Mouse (Mus musculus): ENCODE results near the gene Pold4. TPM values are rescaled to one million over a fixed set of nuclear protein-coding genes. Genes with fewer than 3 reads are reported as not detected.
A peak's percentile ranks its signal among the peaks of the same experiment; 100 is the strongest.

The Pold4 gene
- polyA plus RNA-seq, 1 experiment from 2014 or later: 32.6 TPM

- peak; percentile 94 for ATAC-seq (ENCODE audit: low read depth)
- WGBS: 7% methylated on average over 46 of the region's 46 CpGs
- H3K36me3 ChIP-seq (ENCODE audit: control insufficient read depth, insufficient read depth, low read length): no peaks in the 10 kb centered on the region
- peak within 1 kb of the TSS; percentile 55 for H3K4me3 ChIP-seq (ENCODE audit: low read length)
- H3K27ac ChIP-seq (ENCODE audit: low read length): peak within 1 kb of the TSS; percentile 19; the same call in 1 of the 2 replicates
- 0 out of 2 replicates have a peak, but pooled peaks cover 2% of the 10 kb centered on the region for H3K27me3 ChIP-seq (ENCODE audit: control insufficient read depth, insufficient read depth, low read depth, low read length)
- peak within 1 kb of the TSS; percentile 59 for H3K4me2 ChIP-seq (ENCODE audit: low read depth, low read length)
- H3K9me3 ChIP-seq (ENCODE audit: control insufficient read depth, low read length): no peaks in the 10 kb centered on the region
- H3K4me1 ChIP-seq (replicated peaks; ENCODE audit: control insufficient read depth, insufficient read depth, low read length): peaks cover 6% of the 10 kb centered on the region; the same call in 1 of the 2 replicates
- peak within 1 kb of the TSS; percentile 65 for H3K9ac ChIP-seq (ENCODE audit: low read length)
Observed at GRCm38 (mm10) chr19:4268566-4269361, 37.1 kb downstream of the Pold4 start, which contains the start of gene Ssh3. Gene Ssh3, minus strand, starts transcription at chr19:4269180.

DNA sequence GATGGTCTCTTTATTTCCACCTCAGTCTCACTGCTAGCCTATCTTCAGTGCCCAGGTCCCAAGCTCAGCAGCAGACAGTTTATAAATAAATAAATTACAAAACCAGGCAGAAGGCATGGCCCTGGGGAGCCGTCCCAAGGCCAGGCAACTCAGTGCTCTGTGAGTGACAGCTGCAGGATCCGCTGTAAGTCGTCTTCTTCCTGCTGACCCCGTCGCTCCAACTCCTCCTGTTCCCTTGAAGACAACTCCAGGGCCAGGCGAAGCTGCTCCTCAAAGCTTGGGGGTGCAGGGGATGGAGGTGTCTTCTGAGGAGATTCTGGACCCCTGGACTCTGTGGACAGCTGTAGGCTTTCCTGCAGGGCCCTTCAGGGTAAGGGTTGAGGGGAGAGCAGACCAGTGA, 38.5 kb downstream of the Pold4 start:
- 0 out of 2 replicates have a peak, but pooled peaks cover 2% of the 10 kb centered on the region for H3K27me3 ChIP-seq (ENCODE audit: control insufficient read depth, insufficient read depth, low read depth, low read length)

DNA sequence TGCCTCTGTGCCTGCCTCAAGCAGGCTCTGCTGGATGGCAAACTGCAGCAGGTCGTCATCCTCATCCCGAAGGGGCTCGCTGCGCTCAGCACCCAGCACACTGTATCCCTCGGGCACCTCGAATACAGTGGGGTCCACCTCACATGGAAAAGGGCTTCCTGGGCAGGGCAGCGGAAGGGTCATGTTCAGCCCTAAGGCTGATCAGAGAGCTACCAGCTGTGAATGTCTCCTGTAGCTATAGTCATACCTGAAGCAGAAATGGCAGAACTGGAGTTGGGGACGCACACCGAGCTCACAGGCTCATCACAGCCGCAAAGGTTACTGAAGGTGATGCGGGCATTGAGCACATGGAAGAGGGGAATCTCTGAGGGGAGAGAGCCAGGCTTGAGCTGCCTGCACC, 39.3 kb downstream of the Pold4 start:
- H3K9me3 ChIP-seq (ENCODE audit: control insufficient read depth, low read length): peaks cover 1% of the 10 kb centered on the region; the same call in 1 of the 2 replicates
- H3K27me3 ChIP-seq (ENCODE audit: control insufficient read depth, insufficient read depth, low read depth, low read length): 0 out of 2 replicates have a peak, but pooled peaks cover 2% of the 10 kb centered on the region
- H3K4me1 ChIP-seq (replicated peaks; ENCODE audit: control insufficient read depth, insufficient read depth, low read length): peaks cover 6% of the 10 kb centered on the region; the same call in 1 of the 2 replicates
- H3K36me3 ChIP-seq (ENCODE audit: control insufficient read depth, insufficient read depth, low read length): no peaks in the 10 kb centered on the region
- no peak overlapping the region for H3K4me2 ChIP-seq (ENCODE audit: low read depth, low read length)
- H3K4me3 ChIP-seq (ENCODE audit: low read length): no peak overlapping the region
- ATAC-seq (ENCODE audit: low read depth): no peak
- no peak overlapping the region for H3K9ac ChIP-seq (ENCODE audit: low read length)
- no peak overlapping the region for H3K27ac ChIP-seq (ENCODE audit: low read length)
- 95% methylated on average over 11 of the region's 11 CpGs for WGBS

More for the DNA sequence above, 38.5 kb downstream of the Pold4 start:
- Histone ChIP-seq H3K36me3 (ENCODE audit: control insufficient read depth, insufficient read depth, low read length) (no peaks in the 10 kb centered on the region), H3K9ac (ENCODE audit: low read length) (no peak overlapping the region), H3K4me2 (ENCODE audit: low read depth, low read length) (no peak overlapping the region), H3K4me1 (replicated peaks; ENCODE audit: control insufficient read depth, insufficient read depth, low read length) (peaks cover 6% of the 10 kb centered on the region; the same call in 1 of the 2 replicates), H3K4me3 (ENCODE audit: low read length) (no peak overlapping the region), H3K9me3 (ENCODE audit: control insufficient read depth, low read length) (no peaks in the 10 kb centered on the region), H3K27ac (ENCODE audit: low read length) (no peak overlapping the region)
- no peak for ATAC-seq (ENCODE audit: low read depth)
- 54% methylated on average over 6 of the region's 6 CpGs for WGBS

GRCm38 (mm10) chr19:4279487-4279886, 47.8 kb downstream of the Pold4 start:
- no peak for ATAC-seq (ENCODE audit: low read depth)
- Histone ChIP-seq H3K4me3 (ENCODE audit: low read length) (no peak overlapping the region), H3K9ac (ENCODE audit: low read length) (no peak overlapping the region), H3K4me2 (ENCODE audit: low read depth, low read length) (no peak overlapping the region), H3K9me3 (ENCODE audit: control insufficient read depth, low read length) (peaks cover 5% of the 10 kb centered on the region), H3K4me1 (replicated peaks; ENCODE audit: control insufficient read depth, insufficient read depth, low read length) (peaks cover 9% of the 10 kb centered on the region; the same call in 1 of the 2 replicates), H3K27me3 (ENCODE audit: control insufficient read depth, insufficient read depth, low read depth, low read length) (peaks cover 3% of the 10 kb centered on the region; the same call in 1 of the 2 replicates), H3K27ac (ENCODE audit: low read length) (no peak overlapping the region), H3K36me3 (ENCODE audit: control insufficient read depth, insufficient read depth, low read length) (no peaks in the 10 kb centered on the region)
- WGBS: 90% methylated on average over 1 of the region's 1 CpGs

GRCm38 (mm10) chr19:4280425-4280824, 48.7 kb downstream of the Pold4 start:
- no peak overlapping the region for H3K27ac ChIP-seq (ENCODE audit: low read length)
- ATAC-seq (ENCODE audit: low read depth): no peak
- peaks cover 9% of the 10 kb centered on the region; the same call in 1 of the 2 replicates for H3K4me1 ChIP-seq (replicated peaks; ENCODE audit: control insufficient read depth, insufficient read depth, low read length)
- H3K9me3 ChIP-seq (ENCODE audit: control insufficient read depth, low read length): peaks cover 5% of the 10 kb centered on the region
- WGBS: 95% methylated on average over 9 of the region's 9 CpGs
- H3K27me3 ChIP-seq (ENCODE audit: control insufficient read depth, insufficient read depth, low read depth, low read length): peaks cover 3% of the 10 kb centered on the region; the same call in 1 of the 2 replicates
- no peak overlapping the region for H3K4me3 ChIP-seq (ENCODE audit: low read length)
- H3K4me2 ChIP-seq (ENCODE audit: low read depth, low read length): no peak overlapping the region
- no peak overlapping the region for H3K9ac ChIP-seq (ENCODE audit: low read length)
- no peaks in the 10 kb centered on the region for H3K36me3 ChIP-seq (ENCODE audit: control insufficient read depth, insufficient read depth, low read length)

- Histone ChIP-seq H3K4me2 (ENCODE audit: low read depth, low read length) (peak within 1 kb of the TSS; percentile 85), H3K4me1 (replicated peaks; ENCODE audit: control insufficient read depth, insufficient read depth, low read length) (peaks cover 9% of the 10 kb centered on the region; the same call in 1 of the 2 replicates), H3K36me3 (ENCODE audit: control insufficient read depth, insufficient read depth, low read length) (peaks cover 23% of the 10 kb centered on the region), H3K4me3 (ENCODE audit: low read length) (peak within 1 kb of the TSS; percentile 64), H3K27ac (ENCODE audit: low read length) (peak within 1 kb of the TSS; percentile 37; the same call in 1 of the 2 replicates), H3K9ac (ENCODE audit: low read length) (peak within 1 kb of the TSS; percentile 66), H3K27me3 (ENCODE audit: control insufficient read depth, insufficient read depth, low read depth, low read length) (peaks cover 3% of the 10 kb centered on the region; the same call in 1 of the 2 replicates), H3K9me3 (ENCODE audit: control insufficient read depth, low read length) (peaks cover 3% of the 10 kb centered on the region)
- peak; percentile 96 for ATAC-seq (ENCODE audit: low read depth)
- 0% methylated on average over 45 of the region's 50 CpGs for WGBS
Observed at GRCm38 (mm10) chr19:4282898-4283553, 51.3 kb downstream of the Pold4 start, which contains the start of gene Ankrd13d. Gene Ankrd13d, minus strand, starts transcription at chr19:4283137.

Small RNAs within 50 kb of the gene (microRNA-seq; reads per million reads assigned to microRNA genes)
- gene Gm26115: not detected
- gene Mir6985: not detected

Other genes with a start within 250 kb of the Pold4 start
- gene Acy3, start 245.3 kb upstream of the Pold4 start, polyA plus RNA-seq (2015; fragmentation: Nextera tagmentation; extraction: Ambion mirVana): 11.9 and 13.3 TPM in 2 replicates
- gene Tbx10, start 239.1 kb upstream of the Pold4 start, polyA plus RNA-seq (2015; fragmentation: Nextera tagmentation; extraction: Ambion mirVana): 0.11 TPM in 1 of 2 replicates, not detected in the other
- 21.8 and 22.0 TPM in 2 replicates for gene Nudt8, start 231.3 kb upstream of the Pold4 start, polyA plus RNA-seq (2015; fragmentation: Nextera tagmentation; extraction: Ambion mirVana)
- gene Gm49405, start 231.3 kb upstream of the Pold4 start, polyA plus RNA-seq (2015; fragmentation: Nextera tagmentation; extraction: Ambion mirVana): 2.4 and 2.5 TPM in 2 replicates
- 3.8 and 3.9 TPM in 2 replicates for gene Doc2g, start 228.6 kb upstream of the Pold4 start, polyA plus RNA-seq (2015; fragmentation: Nextera tagmentation; extraction: Ambion mirVana)
- 177 and 184 TPM in 2 replicates for gene Ndufv1, start 219.1 kb upstream of the Pold4 start, polyA plus RNA-seq (2015; fragmentation: Nextera tagmentation; extraction: Ambion mirVana)
- 432 and 433 TPM in 2 replicates for gene Gstp1, start 193.9 kb upstream of the Pold4 start, polyA plus RNA-seq (2015; fragmentation: Nextera tagmentation; extraction: Ambion mirVana)
- gene Gstp2, start 185.9 kb upstream of the Pold4 start, polyA plus RNA-seq (2015; fragmentation: Nextera tagmentation; extraction: Ambion mirVana): 3.5 and 5.0 TPM in 2 replicates
- 0.85 and 1.9 TPM in 2 replicates for gene Gstp3, start 172.3 kb upstream of the Pold4 start, polyA plus RNA-seq (2015; fragmentation: Nextera tagmentation; extraction: Ambion mirVana)
- not detected in 2 replicates for gene Cabp2, start 150.3 kb upstream of the Pold4 start, polyA plus RNA-seq (2015; fragmentation: Nextera tagmentation; extraction: Ambion mirVana)
- 111 and 128 TPM in 2 replicates for gene Cdk2ap2, start 134.7 kb upstream of the Pold4 start, polyA plus RNA-seq (2015; fragmentation: Nextera tagmentation; extraction: Ambion mirVana)
- 12.6 and 14.4 TPM in 2 replicates for gene Pitpnm1, start 131.9 kb upstream of the Pold4 start, polyA plus RNA-seq (2015; fragmentation: Nextera tagmentation; extraction: Ambion mirVana)
- 102 TPM in 2 replicates for gene Aip, start 106.0 kb upstream of the Pold4 start, polyA plus RNA-seq (2015; fragmentation: Nextera tagmentation; extraction: Ambion mirVana)
- not detected in 2 replicates for gene Gpr152, start 92.1 kb upstream of the Pold4 start, polyA plus RNA-seq (2015; fragmentation: Nextera tagmentation; extraction: Ambion mirVana)
- 0.16 TPM in 1 of 2 replicates, not detected in the other for gene Cabp4, start 87.9 kb upstream of the Pold4 start, polyA plus RNA-seq (2015; fragmentation: Nextera tagmentation; extraction: Ambion mirVana)
- gene Coro1b, start 83.3 kb upstream of the Pold4 start, polyA plus RNA-seq (2015; fragmentation: Nextera tagmentation; extraction: Ambion mirVana): 174 and 184 TPM in 2 replicates
- 4.6 and 14.2 TPM in 2 replicates for gene Ptprcap, start 78.3 kb upstream of the Pold4 start, polyA plus RNA-seq (2015; fragmentation: Nextera tagmentation; extraction: Ambion mirVana)
- 51.6 and 52.7 TPM in 2 replicates for gene Rps6kb2, start 68.5 kb upstream of the Pold4 start, polyA plus RNA-seq (2015; fragmentation: Nextera tagmentation; extraction: Ambion mirVana)
- gene Carns1, start 56.4 kb upstream of the Pold4 start, polyA plus RNA-seq (2015; fragmentation: Nextera tagmentation; extraction: Ambion mirVana): 2.5 and 3.2 TPM in 2 replicates
- gene Tbc1d10c, start 40.6 kb upstream of the Pold4 start, polyA plus RNA-seq (2015; fragmentation: Nextera tagmentation; extraction: Ambion mirVana): 4.0 and 7.0 TPM in 2 replicates
- gene Ppp1ca, start 39.8 kb upstream of the Pold4 start, polyA plus RNA-seq (2015; fragmentation: Nextera tagmentation; extraction: Ambion mirVana): 911 and 931 TPM in 2 replicates
- 30.5 and 33.6 TPM in 2 replicates for gene Rad9a, start 30.2 kb upstream of the Pold4 start, polyA plus RNA-seq (2015; fragmentation: Nextera tagmentation; extraction: Ambion mirVana)
- 4.8 and 6.1 TPM in 2 replicates for gene Clcf1, start 17.7 kb upstream of the Pold4 start, polyA plus RNA-seq (2015; fragmentation: Nextera tagmentation; extraction: Ambion mirVana)
- not detected in 2 replicates for gene AC109138.7, start 17.5 kb upstream of the Pold4 start, polyA plus RNA-seq (2015; fragmentation: Nextera tagmentation; extraction: Ambion mirVana)
- 20.0 and 21.5 TPM in 2 replicates for gene Ssh3, start 37.3 kb downstream of the Pold4 start, polyA plus RNA-seq (2015; fragmentation: Nextera tagmentation; extraction: Ambion mirVana)
- gene Ankrd13d, start 51.2 kb downstream of the Pold4 start, polyA plus RNA-seq (2015; fragmentation: Nextera tagmentation; extraction: Ambion mirVana): 3.5 and 5.2 TPM in 2 replicates
- gene Grk2, start 74.3 kb downstream of the Pold4 start, polyA plus RNA-seq (2015; fragmentation: Nextera tagmentation; extraction: Ambion mirVana): 13.7 and 15.0 TPM in 2 replicates
- 35.1 and 42.9 TPM in 2 replicates for gene Kdm2a, start 166.4 kb downstream of the Pold4 start, polyA plus RNA-seq (2015; fragmentation: Nextera tagmentation; extraction: Ambion mirVana)
- 32.5 and 34.9 TPM in 2 replicates for gene Rhod, start 207.5 kb downstream of the Pold4 start, polyA plus RNA-seq (2015; fragmentation: Nextera tagmentation; extraction: Ambion mirVana)
- gene Syt12, start 245.5 kb downstream of the Pold4 start, polyA plus RNA-seq (2015; fragmentation: Nextera tagmentation; extraction: Ambion mirVana): 1.2 and 1.6 TPM in 2 replicates